Comparison of ENCODE assay signal across 9 mouse cellular contexts in the genomic region with DNA sequence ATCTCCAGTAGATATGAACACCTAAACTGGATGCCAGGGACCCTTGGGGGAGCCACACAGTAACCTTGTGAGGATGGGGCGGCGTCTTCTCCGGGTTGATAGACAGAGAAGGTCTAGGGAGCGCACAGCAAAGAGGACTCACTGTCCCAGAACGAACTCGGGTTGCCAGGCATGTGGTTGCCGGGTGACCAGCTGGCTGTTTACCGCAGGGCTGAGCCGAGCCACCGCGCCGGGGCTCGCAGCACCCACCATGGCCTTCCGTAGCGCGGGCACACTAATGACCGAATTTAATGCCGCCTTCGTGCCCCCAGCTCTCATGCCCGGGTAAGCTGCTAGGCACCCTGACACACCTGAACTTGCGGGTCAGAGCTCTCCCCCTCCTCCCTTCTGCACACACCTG. TPM values are rescaled to one million over a fixed set of nuclear protein-coding genes. Genes with fewer than 3 reads are reported as not detected.
DNase-seq lines count a peak whose midpoint lies in the region; ATAC-seq and TF ChIP-seq lines count a peak whose summit lies in the region.
"Had no signal": no experiment of that assay in that cellular context is flagged by ENCODE, and none has a peak within 500 bp of the region (broad histone marks: within the 10 kb centered on the region; RNA-seq: fewer than 3 reads in every experiment).

A gene (plus strand): TSS at position 187 of the 400 bp plus-strand sequence.

- no peaks in the 10 kb centered on the region for H3K9me3 ChIP-seq in heart, embryonic 10.5 days
- no peaks in the 10 kb centered on the region for H3K9me3 ChIP-seq in ES-E14 (ENCODE audit: control insufficient read depth, insufficient read depth, low read depth, low read length)
- no peaks in the 10 kb centered on the region for H3K9me3 ChIP-seq in forebrain, embryonic 15.5 days
- no peaks in the 10 kb centered on the region for H3K9me3 ChIP-seq in limb, embryonic 10.5 days (replicated peaks)
- H3K9me3 ChIP-seq: G1E had no signal

- peaks cover 24% of the 10 kb centered on the region for H3K4me1 ChIP-seq in heart, embryonic 10.5 days
- peaks cover 8 to 17% of the 10 kb centered on the region in 2 experiments; a peak in 3 of 4 replicates for H3K4me1 ChIP-seq in ES-E14 (ENCODE audit: control insufficient read depth in 2 of 2, insufficient read depth in 2 of 2, low read length in 2 of 2, poor library complexity in 1 of 2)
- H3K4me1 ChIP-seq in forebrain, embryonic 15.5 days: peaks cover 32% of the 10 kb centered on the region
- H3K4me1 ChIP-seq in limb, embryonic 10.5 days: peaks cover 24% of the 10 kb centered on the region

- DNase-seq in heart, embryonic 10.5 days (ENCODE audit: low spot score): no peak
- DNase-seq in heart, adult 11 months: no peak
- no peak for DNase-seq in ES-E14 (ENCODE audit: low read depth, low spot score)
- DNase-seq in limb, embryonic 10.5 days (ENCODE audit: low spot score): no peak
- no peak for DNase-seq in urinary bladder, postnatal 36 days (ENCODE audit: low spot score in 2 of 2)
- no peak for DNase-seq in c-Kit-positive CD71-positive TER-119-positive erythroid progenitor cells, embryonic 14.5 days (ENCODE audit: low spot score)

- no peaks in the 10 kb centered on the region for H3K36me3 ChIP-seq in heart, embryonic 10.5 days
- no peaks in the 10 kb centered on the region for H3K36me3 ChIP-seq in ES-E14 (ENCODE audit: control insufficient read depth, insufficient read depth, low read length, poor library complexity, severe bottlenecking)
- no peaks in the 10 kb centered on the region for H3K36me3 ChIP-seq in forebrain, embryonic 15.5 days
- no peaks in the 10 kb centered on the region for H3K36me3 ChIP-seq in limb, embryonic 10.5 days
- H3K36me3 ChIP-seq: G1E had no signal

- in situ Hi-C loops in ES-E14 (cut with MboI; ENCODE audit: low sequenced_read_pairs in 2 of 2, unreplicated experiment in 2 of 2): no loop called here

- H3K27ac ChIP-seq in heart, embryonic 10.5 days: peak within 1 kb of the TSS; percentile 23; the same call in 1 of the 2 replicates
- H3K27ac ChIP-seq in ES-E14 (ENCODE audit: insufficient read depth, low read depth, low read length, poor library complexity, severe bottlenecking): no peak within 1 kb of the TSS
- H3K27ac ChIP-seq in forebrain, embryonic 15.5 days (replicated peaks): peak within 1 kb of the TSS; percentile 44
- H3K27ac ChIP-seq in limb, embryonic 10.5 days: 0 out of 2 replicates have a peak within 1 kb of the TSS, but pooled peaks have one; percentile 3

- ATAC-seq in forebrain, embryonic 15.5 days (replicated peaks): peak; percentile 23
- ATAC-seq in megakaryocyte-erythroid progenitor cell, adult 5-6 weeks (replicated peaks; ENCODE audit: low FRiP score, low TSS enrichment, poor library complexity, severe bottlenecking): no peak

- 25% methylated on average over 21 of the region's 21 CpGs for WGBS in heart, embryonic 10.5 days
- WGBS in forebrain, embryonic 15.5 days: 17% methylated on average over 21 of the region's 21 CpGs
- 19% methylated on average over 21 of the region's 21 CpGs for WGBS in limb, embryonic 10.5 days

- peak within 1 kb of the TSS; percentile 52 for H3K4me3 ChIP-seq in heart, embryonic 10.5 days
- peak within 1 kb of the TSS; percentile 41 to 51; a peak in 3 of 4 replicates for H3K4me3 ChIP-seq in ES-E14 (ENCODE audit: insufficient read depth in 1 of 2, low read depth in 1 of 2, low read length in 2 of 2, poor library complexity in 1 of 2, severe bottlenecking in 1 of 2)
- peak within 1 kb of the TSS; percentile 27 for H3K4me3 ChIP-seq in forebrain, embryonic 15.5 days
- peak within 1 kb of the TSS; percentile 38 for H3K4me3 ChIP-seq in limb, embryonic 10.5 days

- peak within 1 kb of the TSS; percentile 53 for H3K4me2 ChIP-seq in forebrain, embryonic 15.5 days (replicated peaks)

- H3K27me3 ChIP-seq in heart, embryonic 10.5 days (ENCODE audit: insufficient read depth, poor library complexity, severe bottlenecking): peaks cover 66% of the 10 kb centered on the region
- H3K27me3 ChIP-seq in forebrain, embryonic 15.5 days: no peaks in the 10 kb centered on the region
- H3K27me3 ChIP-seq in limb, embryonic 10.5 days (ENCODE audit: low read depth, poor library complexity, severe bottlenecking): peaks cover 65% of the 10 kb centered on the region

- peak within 1 kb of the TSS; percentile 6; the same call in 1 of the 2 replicates for H3K9ac ChIP-seq in ES-E14 (ENCODE audit: insufficient read depth, low read depth, low read length, poor library complexity, severe bottlenecking)
- H3K9ac ChIP-seq in forebrain, embryonic 15.5 days (replicated peaks): peak within 1 kb of the TSS; percentile 11; the same call in 1 of the 2 replicates

TF ChIP-seq in ES-E14, 5 proteins besides CTCF, POLR2A, EP300 and RAD21:
- TF ChIP-seq ZC3H11A (IDR thresholded peaks at IDR 0.05; ENCODE audit: borderline replicate concordance, low read depth, low read length) (no peak), ZNF384 (IDR thresholded peaks at IDR 0.05; ENCODE audit: low read depth, low read length) (no peak), CHD2 (IDR thresholded peaks at IDR 0.05; ENCODE audit: low read depth, low read length) (no peak), MAFK (IDR thresholded peaks at IDR 0.05; ENCODE audit: insufficient read depth, low read depth, low read length) (no peak), HCFC1 (IDR thresholded peaks at IDR 0.05; ENCODE audit: borderline replicate concordance, insufficient read depth, low read length) (no peak)

RNA-seq across cellular contexts. Expression of the gene that starts here (rescaled TPM):
- polyA plus RNA-seq in heart, embryonic 10.5 days (2016; fragmentation: Nextera tagmentation; extraction: Ambion mirVana): not detected in 2 replicates
- total RNA-seq in ES-E14 (2012; rRNA removed): not detected in 2 replicates
- polyA plus RNA-seq in forebrain, embryonic 15.5 days (2015; fragmentation: Nextera tagmentation; extraction: Ambion mirVana): 0.56 and 1.5 TPM in 2 replicates
- polyA plus RNA-seq in limb, embryonic 10.5 days (2016; fragmentation: Nextera tagmentation; extraction: Ambion mirVana): not detected in 2 replicates
- not detected in 2 replicates for total RNA-seq in megakaryocyte-erythroid progenitor cell, adult 5-6 weeks (2014; fragmentation: Nextera tagmentation)
- not detected in 2 replicates for total RNA-seq in megakaryocyte-erythroid progenitor cell, adult 5-6 weeks (2017)
- total RNA-seq: G1E had no signal
- polyA plus RNA-seq: G1E had no signal
